Mouse (Mus musculus): ENCODE results near the gene Nudt9.
A peak's percentile ranks its signal among the peaks of the same experiment; 100 is the strongest.

Gene Nudt9

GRCm38 (mm10) chr5:104077508-104077907 is 31.4 kb downstream of the Nudt9 start, which contains the start of gene Gm17660:
Gene Gm17660, minus strand, starts transcription at chr5:104077608.
- DNase-seq (ENCODE audit: low spot score) = no peak

GRCm38 (mm10) chr5:104080736-104081135 is 34.6 kb downstream of the Nudt9 start:
- DNase-seq (ENCODE audit: low spot score) = no peak

GRCm38 (mm10) chr5:104085366-104085765 is 39.3 kb downstream of the Nudt9 start:
- no peak for DNase-seq (ENCODE audit: low spot score)

GRCm38 (mm10) chr5:104089751-104090150 is 43.6 kb downstream of the Nudt9 start:
- DNase-seq (ENCODE audit: low spot score) = no peak

GRCm38 (mm10) chr5:104095416-104096077 is 49.4 kb downstream of the Nudt9 start:
- no peak for DNase-seq (ENCODE audit: low spot score)

- no peak for DNase-seq (ENCODE audit: low spot score)
Measured at GRCm38 (mm10) chr5:104096078-104096938, 50.2 kb downstream of the Nudt9 start.

- peak; percentile 60 for DNase-seq (ENCODE audit: low spot score)
Measured at GRCm38 (mm10) chr5:104101678-104102531, 55.8 kb downstream of the Nudt9 start.

GRCm38 (mm10) chr5:104103171-104103570 is 57.1 kb downstream of the Nudt9 start:
- DNase-seq (ENCODE audit: low spot score) = no peak

- peak; percentile 63 for DNase-seq (ENCODE audit: low spot score)
Measured at GRCm38 (mm10) chr5:104104111-104104510, 58.0 kb downstream of the Nudt9 start.

GRCm38 (mm10) chr5:104108127-104108875 is 62.2 kb downstream of the Nudt9 start:
- peak; percentile 79 for DNase-seq (ENCODE audit: low spot score)

GRCm38 (mm10) chr5:104108879-104109369 is 62.8 kb downstream of the Nudt9 start:
- DNase-seq (ENCODE audit: low spot score) = peak; percentile 76

GRCm38 (mm10) chr5:104109516-104109915 is 63.4 kb downstream of the Nudt9 start:
- peak; percentile 79 for DNase-seq (ENCODE audit: low spot score)

- DNase-seq (ENCODE audit: low spot score) = peak; percentile 88
Measured at GRCm38 (mm10) chr5:104110171-104110920, 64.2 kb downstream of the Nudt9 start.

- DNase-seq (ENCODE audit: low spot score) = peak; percentile 80
Measured at GRCm38 (mm10) chr5:104112016-104112415, 65.9 kb downstream of the Nudt9 start.

GRCm38 (mm10) chr5:104112511-104112910 is 66.4 kb downstream of the Nudt9 start:
- DNase-seq (ENCODE audit: low spot score) = peak; percentile 40

GRCm38 (mm10) chr5:104113491-104114172 is 67.5 kb downstream of the Nudt9 start, which contains the start of gene Sparcl1:
Gene Sparcl1, minus strand, starts transcription at chr5:104113733.
- peak; percentile 50 for DNase-seq (ENCODE audit: low spot score)
